Mouse (Mus musculus): ENCODE results near the gene Tmem198b.

DNA sequence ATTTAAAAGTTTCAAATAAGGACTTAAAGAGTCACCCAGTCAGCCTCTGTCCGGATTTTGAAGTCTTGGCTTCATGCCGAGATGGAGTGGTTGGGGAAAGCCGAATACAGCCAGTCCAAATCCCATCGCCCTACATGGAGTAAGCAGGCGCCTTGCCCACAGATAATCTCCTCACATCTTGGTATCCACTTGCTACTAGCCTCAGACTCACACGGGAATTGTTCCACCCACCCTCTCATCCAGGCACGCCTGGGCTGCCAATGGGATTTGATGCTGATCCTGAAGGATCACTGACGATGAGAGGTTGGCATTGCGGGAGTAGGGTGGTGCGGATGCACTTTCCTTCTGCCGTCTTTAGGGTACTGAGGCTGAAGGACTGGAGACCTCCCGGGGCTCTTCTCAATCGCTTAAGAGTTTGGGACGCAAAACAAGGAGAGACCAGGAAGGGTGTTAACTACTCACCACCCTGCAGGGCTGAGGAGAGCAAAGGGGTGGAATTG, 349 bp downstream of the Tmem198b start, which contains the start of gene Dnajc14:
- TF ChIP-seq CTCF (IDR thresholded peaks at IDR 0.05; ENCODE audit: control insufficient read depth, insufficient read depth, low read length) (no peak), POLR2A (IDR thresholded peaks at IDR 0.05; ENCODE audit: borderline replicate concordance, control insufficient read depth, low read depth, low read length) (no peak)

All from bone marrow, adult 2 months (tissue).